Mouse (Mus musculus): ENCODE measurements around the gene L1cam. TPM values are rescaled to one million over a fixed set of nuclear protein-coding genes. Genes with fewer than 3 reads are reported as not detected.

L1cam gene
- 5.9 and 7.2 TPM in 2 replicates for polyA plus RNA-seq (2016; fragmentation: Nextera tagmentation; extraction: Ambion mirVana)

GRCm38 (mm10) chrX:73895719-73896118, at the start of gene L1cam:
Gene L1cam (minus strand): TSS chrX:73896105.
- H3K4me1 ChIP-seq: no peaks in the 10 kb centered on the region
- no peaks in the 10 kb centered on the region for H3K27me3 ChIP-seq
- H3K9ac ChIP-seq: no peak within 1 kb of the TSS
- no peaks in the 10 kb centered on the region for H3K9me3 ChIP-seq
- no peak within 1 kb of the TSS for H3K4me2 ChIP-seq (replicated peaks)
- WGBS: 17% methylated on average over 2 of the region's 2 CpGs
- no peaks in the 10 kb centered on the region for H3K36me3 ChIP-seq
- no peak for ATAC-seq (ENCODE audit: insufficient number of reproducible peaks, insufficient read depth, low FRiP score, low TSS enrichment)
- no peak within 1 kb of the TSS for H3K4me3 ChIP-seq
- no peak within 1 kb of the TSS for H3K27ac ChIP-seq

DNA sequence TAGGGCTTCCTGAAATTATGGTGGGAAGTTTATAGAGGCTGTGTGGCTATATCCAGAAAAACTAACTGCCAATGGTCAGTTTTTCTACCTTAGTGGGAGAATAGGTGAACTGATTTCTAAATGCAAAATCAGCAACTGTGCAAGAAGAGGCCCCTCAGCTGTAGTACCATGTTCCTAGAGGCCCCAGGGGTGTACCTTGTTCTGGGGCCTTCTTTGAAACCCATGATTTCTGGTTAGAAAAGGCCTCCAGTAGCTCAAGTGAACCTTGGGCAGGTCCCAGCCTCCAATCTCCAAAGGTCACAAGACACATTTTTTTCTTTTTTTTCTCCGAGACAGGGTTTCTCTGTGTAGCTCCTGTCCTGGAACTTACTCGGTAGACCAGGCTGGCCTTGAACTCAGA, 46.4 kb upstream of the L1cam start:
- 83% methylated on average over 2 of the region's 2 CpGs for WGBS
- H3K36me3 ChIP-seq: peaks cover 43% of the 10 kb centered on the region
- H3K27me3 ChIP-seq: no peaks in the 10 kb centered on the region
- no peaks in the 10 kb centered on the region for H3K9me3 ChIP-seq
- H3K27ac ChIP-seq: no peak overlapping the region
- no peak for ATAC-seq (ENCODE audit: insufficient number of reproducible peaks, insufficient read depth, low FRiP score, low TSS enrichment)
- H3K9ac ChIP-seq: no peak overlapping the region
- no peak overlapping the region for H3K4me3 ChIP-seq
- H3K4me2 ChIP-seq (replicated peaks): no peak overlapping the region
- H3K4me1 ChIP-seq: no peaks in the 10 kb centered on the region

DNA sequence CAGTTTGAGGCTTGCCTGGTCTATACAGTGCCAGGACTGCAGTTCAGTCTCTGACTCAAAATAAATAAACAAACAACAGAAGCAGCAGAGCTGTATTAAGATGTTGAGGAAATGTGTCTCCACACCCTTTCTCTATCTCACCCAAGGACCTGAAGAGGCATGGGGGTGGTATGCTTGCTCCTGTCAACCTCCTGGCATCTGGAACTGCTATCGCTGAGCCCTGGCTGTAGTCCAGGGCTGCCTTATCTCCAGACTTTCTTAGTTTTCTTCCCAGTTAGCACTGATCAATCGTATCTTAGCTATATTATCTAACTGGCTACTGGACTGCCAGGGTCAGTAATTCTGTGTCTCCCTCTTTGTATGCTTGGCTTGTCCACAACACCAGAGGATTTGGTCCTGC, 46.0 kb upstream of the L1cam start:
- Histone ChIP-seq H3K27me3 (no peaks in the 10 kb centered on the region), H3K9me3 (no peaks in the 10 kb centered on the region), H3K4me2 (replicated peaks) (no peak overlapping the region), H3K9ac (no peak overlapping the region), H3K4me3 (no peak overlapping the region), H3K4me1 (no peaks in the 10 kb centered on the region), H3K36me3 (peaks cover 38% of the 10 kb centered on the region), H3K27ac (no peak overlapping the region)
- no peak for ATAC-seq (ENCODE audit: insufficient number of reproducible peaks, insufficient read depth, low FRiP score, low TSS enrichment)
- WGBS: 94% methylated on average over 2 of the region's 2 CpGs

- ATAC-seq (ENCODE audit: insufficient number of reproducible peaks, insufficient read depth, low FRiP score, low TSS enrichment): no peak
- Histone ChIP-seq H3K4me1 (no peaks in the 10 kb centered on the region), H3K27ac (no peak overlapping the region), H3K9ac (no peak overlapping the region), H3K36me3 (no peaks in the 10 kb centered on the region), H3K4me3 (no peak overlapping the region), H3K27me3 (no peaks in the 10 kb centered on the region), H3K4me2 (replicated peaks) (no peak overlapping the region), H3K9me3 (no peaks in the 10 kb centered on the region)
- WGBS: 74% methylated on average over 2 of the region's 2 CpGs
These were observed 36.0 kb upstream of the L1cam start for GRCm38 (mm10) chrX:73931871-73932270.

- Histone ChIP-seq H3K4me2 (replicated peaks) (peak within 1 kb of the TSS; percentile 35), H3K36me3 (no peaks in the 10 kb centered on the region), H3K27me3 (no peaks in the 10 kb centered on the region), H3K4me1 (no peaks in the 10 kb centered on the region), H3K9ac (no peak within 1 kb of the TSS; the same call in 1 of the 2 replicates), H3K4me3 (peak within 1 kb of the TSS; percentile 17; the same call in 1 of the 2 replicates), H3K9me3 (no peaks in the 10 kb centered on the region), H3K27ac (no peak within 1 kb of the TSS)
- 39% methylated on average over 17 of the region's 17 CpGs for WGBS
- peak; percentile 69; the same call in 1 of the 2 replicates for ATAC-seq (ENCODE audit: insufficient number of reproducible peaks, insufficient read depth, low FRiP score, low TSS enrichment)
These were observed 34.6 kb upstream of the L1cam start, which contains the start of gene Renbp for GRCm38 (mm10) chrX:73930402-73931062. Gene Renbp (minus strand): TSS chrX:73930850.

- no peak for ATAC-seq (ENCODE audit: insufficient number of reproducible peaks, insufficient read depth, low FRiP score, low TSS enrichment)
- H3K27me3 ChIP-seq: no peaks in the 10 kb centered on the region
- no peaks in the 10 kb centered on the region for H3K4me1 ChIP-seq
- peak overlapping the region; percentile 51 for H3K4me3 ChIP-seq
- H3K36me3 ChIP-seq: peaks cover 8% of the 10 kb centered on the region; the same call in 1 of the 2 replicates
- 72% methylated on average over 8 of the region's 8 CpGs for WGBS
- no peaks in the 10 kb centered on the region for H3K9me3 ChIP-seq
- H3K9ac ChIP-seq: 0 out of 2 replicates have a peak overlapping the region, but pooled peaks have one; percentile 38
- H3K4me2 ChIP-seq (replicated peaks): peak overlapping the region; percentile 62
- H3K27ac ChIP-seq: peak overlapping the region; percentile 75; the same call in 1 of the 2 replicates
These were observed 26.6 kb upstream of the L1cam start for GRCm38 (mm10) chrX:73922550-73922882.

- H3K4me2 ChIP-seq (replicated peaks): peak within 1 kb of the TSS; percentile 62
- ATAC-seq (ENCODE audit: insufficient number of reproducible peaks, insufficient read depth, low FRiP score, low TSS enrichment): peak; percentile 98
- 17% methylated on average over 43 of the region's 43 CpGs for whole genome bisulfite sequencing
- H3K27ac ChIP-seq: peak within 1 kb of the TSS; percentile 77
- peaks cover 10% of the 10 kb centered on the region; the same call in 1 of the 2 replicates for H3K36me3 ChIP-seq
- no peaks in the 10 kb centered on the region for H3K4me1 ChIP-seq
- peak within 1 kb of the TSS; percentile 51 for H3K4me3 ChIP-seq
- peak within 1 kb of the TSS; percentile 68 for H3K9ac ChIP-seq
- H3K27me3 ChIP-seq: no peaks in the 10 kb centered on the region
- no peaks in the 10 kb centered on the region for H3K9me3 ChIP-seq
These were observed 26.1 kb upstream of the L1cam start, which contains the start of the genes Arhgap4 and Naa10 for GRCm38 (mm10) chrX:73921823-73922549. Gene Arhgap4 (minus strand): TSS chrX:73921870. Gene Naa10 (minus strand): TSS chrX:73921944.

DNA sequence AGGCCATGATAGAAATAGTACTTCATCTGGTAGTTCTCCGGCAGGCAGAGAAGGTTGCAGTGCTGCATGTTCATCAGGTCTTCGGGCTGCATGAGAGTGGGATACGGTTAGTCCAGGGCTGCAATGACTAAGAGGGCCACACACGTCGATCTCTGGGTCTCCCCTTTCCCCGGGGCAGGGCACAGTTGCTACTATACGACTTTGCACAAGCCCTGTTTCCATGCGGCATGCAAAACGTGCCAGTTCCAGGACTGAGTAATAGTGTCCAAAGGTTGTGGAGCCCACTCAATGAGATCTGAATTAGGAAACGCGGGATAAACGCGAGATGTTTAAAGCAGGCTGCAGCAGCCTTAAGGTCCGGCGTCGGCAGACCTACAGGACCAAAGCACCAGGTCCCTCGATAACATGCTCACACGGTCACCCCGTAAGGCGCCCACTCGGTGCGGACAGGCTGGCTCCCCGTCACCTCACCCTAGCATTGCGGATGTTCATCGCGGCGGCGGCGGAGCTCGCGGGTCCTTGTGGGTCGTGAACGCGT, 25.4 kb upstream of the L1cam start:
- Histone ChIP-seq H3K27ac (peak overlapping the region; percentile 77; the same call in 1 of the 2 replicates), H3K9me3 (no peaks in the 10 kb centered on the region), H3K4me1 (no peaks in the 10 kb centered on the region), H3K4me2 (replicated peaks) (peak overlapping the region; percentile 62), H3K27me3 (no peaks in the 10 kb centered on the region), H3K36me3 (peaks cover 10% of the 10 kb centered on the region; the same call in 1 of the 2 replicates), H3K4me3 (peak overlapping the region; percentile 51), H3K9ac (peak overlapping the region; percentile 68)
- 14% methylated on average over 34 of the region's 34 CpGs for WGBS
- no peak for ATAC-seq (ENCODE audit: insufficient number of reproducible peaks, insufficient read depth, low FRiP score, low TSS enrichment)

DNA sequence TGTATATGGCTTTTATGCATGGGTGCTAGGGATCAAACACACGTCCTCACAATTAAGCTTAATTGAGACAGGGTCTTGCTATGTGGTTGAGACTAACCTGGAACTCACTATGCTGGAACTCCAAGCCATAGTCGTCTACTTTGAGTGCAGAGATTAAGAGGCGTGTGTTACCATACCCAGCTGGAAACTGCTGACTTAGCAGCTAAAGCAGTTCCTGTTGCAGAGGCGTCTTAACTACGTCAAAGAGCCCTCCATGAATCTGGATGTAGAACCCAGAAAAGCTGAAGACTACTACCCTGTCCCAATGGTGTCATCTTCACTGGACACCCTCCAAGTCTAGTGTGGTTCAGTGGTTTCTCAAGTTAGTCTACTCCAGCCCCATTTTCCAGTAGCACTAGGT, 22.7 kb upstream of the L1cam start:
- Histone ChIP-seq H3K36me3 (peaks cover 10% of the 10 kb centered on the region; the same call in 1 of the 2 replicates), H3K27me3 (no peaks in the 10 kb centered on the region), H3K9ac (no peak overlapping the region), H3K9me3 (no peaks in the 10 kb centered on the region), H3K4me2 (replicated peaks) (no peak overlapping the region), H3K4me3 (no peak overlapping the region), H3K4me1 (no peaks in the 10 kb centered on the region), H3K27ac (no peak overlapping the region)
- 83% methylated on average over 5 of the region's 5 CpGs for WGBS
- no peak for ATAC-seq (ENCODE audit: insufficient number of reproducible peaks, insufficient read depth, low FRiP score, low TSS enrichment)

DNA sequence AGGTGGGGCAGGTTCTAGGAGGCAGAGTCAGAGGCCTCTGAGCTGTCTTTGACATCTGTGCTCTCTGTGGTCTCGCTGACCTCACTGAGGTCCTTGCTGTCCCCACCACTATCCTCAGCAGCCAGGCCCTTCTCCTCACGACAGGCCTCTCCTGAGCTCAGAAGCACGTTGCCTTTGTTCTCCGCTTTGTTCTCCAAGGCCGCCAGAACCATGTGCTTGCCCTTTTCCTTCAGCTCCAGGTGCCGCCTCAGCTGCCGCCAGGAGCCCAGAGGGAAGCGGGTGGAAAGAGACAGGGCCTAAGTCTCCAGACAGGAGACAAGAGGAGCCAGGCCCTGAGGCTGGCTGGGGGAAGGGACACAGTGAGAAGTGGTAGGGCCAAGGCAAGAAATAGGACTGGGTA, 21.0 kb upstream of the L1cam start:
- no peak overlapping the region for H3K4me2 ChIP-seq (replicated peaks)
- no peak for ATAC-seq (ENCODE audit: insufficient number of reproducible peaks, insufficient read depth, low FRiP score, low TSS enrichment)
- H3K27ac ChIP-seq: no peak overlapping the region
- peaks cover 10% of the 10 kb centered on the region; the same call in 1 of the 2 replicates for H3K36me3 ChIP-seq
- 71% methylated on average over 8 of the region's 8 CpGs for WGBS
- no peak overlapping the region for H3K9ac ChIP-seq
- no peaks in the 10 kb centered on the region for H3K4me1 ChIP-seq
- no peaks in the 10 kb centered on the region for H3K9me3 ChIP-seq
- no peaks in the 10 kb centered on the region for H3K27me3 ChIP-seq
- H3K4me3 ChIP-seq: no peak overlapping the region

- no peaks in the 10 kb centered on the region for H3K4me1 ChIP-seq
- ATAC-seq (ENCODE audit: insufficient number of reproducible peaks, insufficient read depth, low FRiP score, low TSS enrichment): peak; percentile 95
- H3K27me3 ChIP-seq: 0 out of 2 replicates have a peak, but pooled peaks cover 5% of the 10 kb centered on the region
- H3K9ac ChIP-seq: 0 out of 2 replicates have a peak overlapping the region, but pooled peaks have one; percentile 7
- H3K9me3 ChIP-seq: no peaks in the 10 kb centered on the region
- H3K36me3 ChIP-seq: peaks cover 10% of the 10 kb centered on the region; the same call in 1 of the 2 replicates
- peak overlapping the region; percentile 36 for H3K4me2 ChIP-seq (replicated peaks)
- H3K27ac ChIP-seq: peak overlapping the region; percentile 70; the same call in 1 of the 2 replicates
- 0 out of 2 replicates have a peak overlapping the region, but pooled peaks have one; percentile 12 for H3K4me3 ChIP-seq
- 29% methylated on average over 31 of the region's 31 CpGs for WGBS
These were observed 19.2 kb upstream of the L1cam start for GRCm38 (mm10) chrX:73914827-73915703.

Measured in embryonic facial prominence, embryonic 12.5 days (tissue).